Mouse (Mus musculus) adrenal gland (tissue): Measurements from ENCODE around the gene Catsperz.

ENCODE experiments used
- intact Hi-C: fragments of 180-260 bp; cut with DNase I; formaldehyde crosslinking; loops from one replicate; pipeline ENCODE4 v1.15.1; 2025

Gene Catsperz

GRCm38 (mm10) chr19:6948186-6948585, 23.0 kb upstream of the Catsperz start:
- intact Hi-C loops = no loop called here

DNA sequence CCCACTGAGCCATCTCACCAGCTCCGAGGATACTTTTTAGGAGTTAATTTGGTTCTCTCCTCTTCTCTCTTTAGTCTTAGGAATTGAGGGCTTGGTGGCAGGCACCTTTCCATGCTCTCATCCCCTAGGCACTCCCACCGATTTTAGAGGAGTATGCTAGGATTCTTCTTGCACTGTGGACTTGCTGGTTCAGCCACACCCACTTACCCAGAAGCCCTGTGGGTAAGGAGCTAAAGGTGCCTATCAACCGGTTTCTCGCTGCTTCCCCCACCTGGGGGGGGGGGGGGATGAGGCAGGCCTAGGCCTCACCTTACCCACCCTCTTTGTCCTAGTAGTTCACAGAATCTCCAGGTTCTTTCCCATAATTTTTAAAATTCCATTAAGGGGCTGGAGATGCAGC, 22.6 kb upstream of the Catsperz start:
- intact Hi-C loops = no loop called here

DNA sequence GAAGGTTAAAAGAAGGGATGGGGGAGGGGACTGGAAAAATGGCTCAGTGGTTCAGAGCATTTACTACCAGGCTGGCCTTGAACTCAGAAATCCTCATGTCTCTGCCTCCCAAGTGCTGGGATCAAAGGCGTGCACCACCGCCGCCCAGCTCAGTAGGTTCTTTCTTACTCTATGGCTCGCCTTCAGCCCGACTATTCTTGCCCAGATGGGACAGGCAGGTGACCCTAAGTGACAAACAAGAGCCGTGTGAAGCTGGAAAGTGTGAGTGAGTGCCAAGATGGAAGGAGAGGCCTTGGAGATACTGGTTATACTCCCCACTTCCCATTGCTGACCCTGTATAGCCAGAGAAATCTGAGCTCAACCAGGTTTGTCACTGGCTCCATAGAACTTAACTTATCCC, 18.5 kb upstream of the Catsperz start:
- intact Hi-C loops = loop anchor here (5.0 kb wide), 1 partner anchor 34 kb away; the partner anchor contains the start of gene Plcb3

- intact Hi-C loops = loop anchor here (5.0 kb wide), 1 partner anchor 35 kb away; the partner anchor contains the start of gene Plcb3
Observed at GRCm38 (mm10) chr19:6942764-6943163, 17.6 kb upstream of the Catsperz start.

GRCm38 (mm10) chr19:6942249-6942691, 17.1 kb upstream of the Catsperz start, which contains the start of gene Gpr137:
TSS of gene Gpr137 (minus strand) at chr19:6942480.
- intact Hi-C loops = loop anchor here (5.0 kb wide), 1 partner anchor 35 kb away; the partner anchor contains the start of gene Plcb3

- intact Hi-C loops = loop anchor here (5.0 kb wide), 1 partner anchor 36 kb away; the partner anchor contains the start of gene Plcb3
Observed at GRCm38 (mm10) chr19:6941372-6942248, 16.4 kb upstream of the Catsperz start, which contains the start of gene Bad. TSS of gene Bad (plus strand) at chr19:6941861.

DNA sequence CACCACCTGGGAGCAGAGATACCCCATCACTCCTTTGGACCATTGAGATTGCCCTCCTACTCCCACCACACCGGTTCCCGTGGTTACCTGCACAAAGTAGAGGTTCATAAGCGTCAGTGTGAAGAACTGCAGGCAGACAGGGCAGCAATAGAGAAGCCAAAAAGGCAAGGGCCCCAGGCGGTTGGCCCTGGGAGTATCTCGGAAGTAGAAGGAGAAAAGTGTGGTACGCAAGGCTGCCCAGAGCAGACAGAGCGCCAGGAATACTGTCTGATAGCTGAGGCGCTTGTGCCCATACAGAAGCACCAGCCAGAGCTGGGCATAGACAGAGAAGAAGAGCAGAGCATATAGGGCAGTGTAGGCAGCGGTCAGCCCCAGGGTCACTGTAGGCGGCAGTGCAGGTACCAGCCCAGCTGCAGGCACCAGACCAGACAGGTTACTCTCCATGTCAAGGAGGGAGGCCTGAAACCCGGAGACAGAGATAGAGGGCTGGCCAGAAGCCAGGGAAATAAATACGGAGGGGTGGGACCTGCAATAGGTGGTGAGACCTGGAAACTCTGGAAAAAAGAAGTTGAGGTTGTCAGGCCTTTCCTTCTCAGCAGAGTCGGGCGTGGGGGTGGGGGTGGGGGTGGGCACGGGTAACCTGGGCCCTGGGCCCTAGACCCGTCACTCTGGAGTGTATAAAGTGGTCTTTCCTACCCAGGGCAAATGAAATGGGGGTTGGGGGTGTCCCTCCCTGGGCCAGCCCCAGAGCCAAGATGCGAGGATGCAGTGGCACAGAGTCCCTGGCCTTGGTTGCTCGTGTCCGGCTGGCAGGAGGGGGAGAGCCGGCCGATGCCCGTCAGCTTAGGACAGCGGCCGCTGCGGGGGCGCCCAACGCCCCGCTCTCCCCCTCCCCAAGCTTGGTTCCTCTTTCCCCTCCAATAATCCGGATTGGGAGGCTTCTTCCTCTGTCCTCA, 15.5 kb upstream of the Catsperz start:
- intact Hi-C loops = loop anchor here (5.0 kb wide), 1 partner anchor 37 kb away; the partner anchor contains the start of gene Plcb3

DNA sequence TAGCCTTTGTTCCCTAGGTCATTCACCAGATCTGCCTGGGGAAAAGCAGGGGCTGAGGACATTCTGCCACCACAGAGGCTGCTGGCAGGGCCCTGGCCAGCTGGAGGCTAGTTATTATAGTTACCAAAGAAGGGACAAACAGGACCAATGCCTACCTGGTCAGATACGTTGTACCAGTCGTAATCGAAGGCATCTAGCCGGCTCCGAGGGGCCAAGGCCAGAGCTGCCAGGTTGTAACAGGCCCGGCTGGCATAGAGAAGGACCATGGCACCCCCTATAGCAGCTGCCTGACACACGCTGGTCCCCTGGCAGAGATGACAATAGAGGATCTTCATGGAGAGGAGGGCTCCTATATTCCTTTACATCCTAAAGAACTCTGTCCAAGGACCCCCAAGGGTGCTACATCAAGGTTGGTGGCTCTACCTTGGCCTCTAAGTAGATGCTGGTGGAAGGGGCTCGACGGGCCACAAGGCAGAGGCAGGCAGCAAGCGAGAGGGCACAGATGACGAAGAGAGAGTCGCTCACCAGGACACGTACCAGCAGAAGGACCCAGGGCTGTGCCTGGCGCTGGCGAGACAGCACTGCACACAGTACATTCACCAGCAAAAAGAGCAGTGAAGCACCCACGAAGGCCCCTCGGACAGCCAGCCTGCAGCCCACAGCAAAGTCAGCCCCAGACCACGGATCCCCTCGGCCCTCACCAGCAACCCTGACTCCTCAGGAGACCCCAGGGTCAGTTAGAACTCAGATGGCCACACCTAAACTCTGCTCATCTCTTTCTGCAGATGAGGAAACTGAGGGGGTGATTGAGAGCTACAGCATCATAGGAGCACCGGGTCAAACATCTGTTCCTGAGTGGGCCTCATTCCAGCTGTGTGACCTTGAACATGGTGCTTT, 14.2 kb upstream of the Catsperz start:
- intact Hi-C loops = loop anchor here (5.0 kb wide), 1 partner anchor 38 kb away; the partner anchor contains the start of gene Plcb3

- intact Hi-C loops = no loop called here
Observed at GRCm38 (mm10) chr19:6937541-6938465, 12.6 kb upstream of the Catsperz start.

- intact Hi-C loops = no loop called here
Observed at GRCm38 (mm10) chr19:6936299-6936698, 11.1 kb upstream of the Catsperz start.

DNA sequence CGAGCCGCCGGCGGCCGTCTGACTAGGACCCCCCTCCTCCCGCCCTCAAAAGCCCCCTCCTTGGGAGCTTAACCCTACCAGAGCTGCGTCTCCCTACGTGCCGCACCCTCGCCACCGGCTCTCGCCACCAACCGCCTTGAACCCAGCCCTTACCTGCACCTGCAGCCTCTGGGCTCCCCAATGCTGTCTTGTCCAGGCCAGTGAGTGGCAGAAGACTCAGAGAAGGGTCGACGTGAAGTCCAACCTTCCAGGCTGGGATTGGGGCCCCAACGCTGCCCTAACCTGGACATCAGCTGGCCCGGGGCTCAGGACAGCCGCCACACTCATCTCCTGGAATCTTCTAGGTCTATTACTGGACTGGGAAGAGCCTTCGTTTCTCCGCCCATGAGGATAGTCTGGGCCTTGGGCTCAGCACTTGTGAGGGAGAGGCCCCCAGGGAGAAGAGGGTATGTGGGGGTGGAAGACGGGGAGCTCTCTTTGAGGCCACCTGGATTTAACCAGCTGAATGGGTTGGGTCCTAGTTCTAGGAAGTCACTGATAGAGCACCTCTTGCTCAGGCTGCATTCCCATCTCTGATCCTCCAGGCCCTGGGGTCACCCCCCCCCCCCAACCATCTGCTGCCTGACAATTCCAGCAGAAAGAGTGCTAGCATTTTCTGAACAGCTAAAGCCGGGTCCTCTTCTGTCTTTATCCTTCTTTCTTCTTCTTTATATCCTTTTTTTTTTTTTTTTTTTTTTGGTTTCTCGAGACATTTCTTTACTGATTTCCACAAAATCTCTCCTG, 9.2 kb upstream of the Catsperz start, which contains the start of gene Kcnk4:
Gene Kcnk4 (minus strand): TSS at position 321 of the 783 bp plus-strand sequence.
- intact Hi-C loops = no loop called here

- intact Hi-C loops = no loop called here
Observed at GRCm38 (mm10) chr19:6933436-6934194, 8.4 kb upstream of the Catsperz start.

DNA sequence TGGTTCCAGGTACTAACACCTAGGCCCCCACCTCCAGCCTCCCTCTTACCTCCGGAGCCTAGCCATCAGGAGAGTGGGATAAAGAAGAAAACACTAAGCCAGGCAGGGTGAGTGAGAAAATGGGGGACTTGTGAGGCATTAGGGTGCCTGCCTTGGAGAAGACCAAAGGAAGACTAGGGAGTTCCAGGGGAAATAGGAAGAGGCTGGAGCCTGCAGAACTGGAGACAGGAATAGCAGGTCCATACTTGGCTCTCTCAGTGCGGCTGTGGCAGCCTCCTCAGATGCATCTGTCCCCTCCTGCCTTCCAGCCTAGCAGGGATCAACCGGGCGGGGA, 7.9 kb upstream of the Catsperz start:
- intact Hi-C loops = no loop called here

GRCm38 (mm10) chr19:6932018-6932417, 6.8 kb upstream of the Catsperz start:
- intact Hi-C loops = no loop called here

GRCm38 (mm10) chr19:6931002-6931401, 5.8 kb upstream of the Catsperz start:
- intact Hi-C loops = no loop called here

- intact Hi-C loops = loop anchor here (2.0 to 5.0 kb wide), 2 partner anchors 44 to 85 kb away; partner anchors contain the start of gene Ppp1r14b
Observed at GRCm38 (mm10) chr19:6928080-6928479, 2.9 kb upstream of the Catsperz start.

DNA sequence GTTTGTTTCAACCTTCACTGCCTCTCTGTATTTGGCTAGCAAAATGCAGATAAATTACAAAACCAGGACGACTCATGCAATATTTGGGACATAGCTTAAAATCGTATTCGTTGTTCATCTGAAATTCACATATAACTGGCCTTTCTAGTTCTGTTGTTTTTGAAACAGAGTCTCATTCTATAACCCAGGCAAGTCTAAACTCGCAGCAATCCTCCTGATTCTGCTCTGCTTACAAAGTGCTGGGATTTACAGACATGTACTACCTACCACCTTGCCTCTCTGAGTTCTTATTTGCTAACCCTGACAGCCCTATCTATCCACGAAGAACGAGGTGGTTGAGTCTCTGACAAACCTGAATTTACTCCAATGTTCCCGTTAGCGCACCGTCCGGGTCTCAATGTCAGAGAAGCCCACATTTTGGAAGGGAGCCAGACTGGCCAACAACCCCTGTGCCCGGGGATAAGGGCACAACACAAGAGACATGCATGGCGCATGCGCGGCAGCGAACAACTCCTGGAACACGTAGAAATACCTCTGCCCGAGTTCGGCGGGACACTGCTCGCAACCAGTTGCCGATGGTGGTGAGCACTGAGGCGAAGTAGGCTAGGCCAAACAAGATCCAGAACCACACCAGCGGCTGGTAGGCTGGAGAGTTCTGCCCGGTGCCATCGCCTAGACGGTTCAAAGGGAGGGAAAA, 1.5 kb upstream of the Catsperz start:
- intact Hi-C loops = loop anchor here (5.0 kb wide), 1 partner anchor 46 kb away; the partner anchor contains the start of gene Ppp1r14b
